Mouse (Mus musculus): Measurements from ENCODE around the gene Plbd1. TPM values are rescaled to one million over a fixed set of nuclear protein-coding genes. Genes with fewer than 3 reads are reported as not detected.

The Plbd1 gene
- polyA plus RNA-seq, 1 experiment from 2014 or later: 1.5 TPM

DNA sequence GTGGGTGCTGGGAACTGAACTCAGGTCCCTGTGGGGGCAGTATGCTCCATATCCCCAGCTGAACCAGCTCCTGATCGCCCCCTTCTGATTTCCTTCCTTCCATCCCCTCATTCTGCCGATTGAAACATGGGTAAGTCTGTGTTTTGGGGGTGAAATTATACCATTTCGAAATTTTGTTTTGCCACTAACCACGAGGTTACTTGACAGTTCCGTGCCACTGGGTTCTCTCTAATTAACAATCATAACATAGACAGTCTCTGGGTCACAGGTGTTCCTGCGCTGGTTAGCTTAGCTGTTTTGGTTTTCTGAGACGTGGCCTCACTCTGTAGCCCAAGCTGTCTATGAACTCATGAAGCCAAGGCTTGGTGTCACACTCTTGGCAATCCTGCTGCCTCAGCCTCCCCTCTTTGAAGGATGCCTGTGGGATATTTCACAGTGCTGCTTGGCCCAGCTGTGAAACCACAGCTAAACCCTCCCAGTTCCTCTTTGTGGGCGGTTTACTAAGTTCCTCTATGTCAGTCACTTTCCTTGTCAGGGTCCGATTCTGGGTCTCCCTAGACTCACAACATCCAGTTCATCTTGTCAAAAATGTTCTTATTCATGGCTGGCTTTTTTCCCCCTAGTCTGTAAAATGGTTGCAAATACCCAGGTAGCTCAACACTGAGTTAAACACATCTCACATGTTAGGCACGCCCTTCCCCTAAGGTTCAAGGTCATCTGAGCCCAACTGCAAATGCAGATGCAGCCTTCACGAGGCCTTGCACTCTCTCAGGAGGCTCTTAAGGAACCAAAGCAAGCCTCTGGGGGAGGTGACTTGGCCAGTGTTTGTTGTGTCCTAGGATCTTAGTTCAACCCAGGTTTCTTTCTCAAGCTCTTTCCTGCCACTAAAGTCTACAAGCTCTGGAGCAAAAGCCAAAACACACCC, 21.9 kb upstream of the Plbd1 start:
- Histone ChIP-seq H3K36me3 (ENCODE audit: control insufficient read depth, insufficient read depth, low read length) (no peaks in the 10 kb centered on the region), H3K9ac (ENCODE audit: low read length) (no peak overlapping the region), H3K4me1 (ENCODE audit: control insufficient read depth, insufficient read depth, low read length) (no peaks in the 10 kb centered on the region), H3K27me3 (ENCODE audit: control insufficient read depth, insufficient read depth, low read length) (no peaks in the 10 kb centered on the region), H3K9me3 (ENCODE audit: control insufficient read depth, low read length) (no peaks in the 10 kb centered on the region), H3K27ac (replicated peaks; ENCODE audit: low read depth, low read length) (no peak overlapping the region), H3K4me2 (ENCODE audit: low read depth, severe bottlenecking) (no peak overlapping the region), H3K4me3 (ENCODE audit: low read depth, low read length) (no peak overlapping the region)
- ATAC-seq (ENCODE audit: insufficient number of reproducible peaks, low FRiP score, low TSS enrichment, low read depth) (no peak), DNase-seq (ENCODE audit: low spot score) (no peak)
- 86% methylated on average over 11 of the region's 11 CpGs for WGBS

DNA sequence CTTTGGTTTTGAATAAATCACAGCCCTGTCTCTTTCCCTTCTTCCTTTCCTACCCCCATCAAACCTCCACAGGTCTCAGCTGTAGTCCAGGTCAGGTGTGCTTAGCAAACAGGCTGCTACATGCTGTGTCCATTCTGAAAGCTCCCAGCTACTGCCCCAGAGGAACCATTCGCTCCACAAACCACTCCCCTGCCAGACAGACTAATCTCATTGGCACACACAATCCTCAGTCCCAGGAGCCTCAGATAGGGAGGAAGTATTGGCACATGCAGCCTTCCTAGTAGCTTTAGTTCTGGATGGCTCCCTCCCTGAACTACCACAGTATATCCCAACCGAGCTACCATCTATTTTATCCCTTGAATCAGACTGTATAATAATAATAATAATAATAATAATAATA, 17.7 kb upstream of the Plbd1 start:
- H3K4me2 ChIP-seq (ENCODE audit: low read depth, severe bottlenecking): no peak overlapping the region
- no peak overlapping the region for H3K27ac ChIP-seq (replicated peaks; ENCODE audit: low read depth, low read length)
- WGBS: 41% methylated on average over 2 of the region's 2 CpGs
- DNase-seq (ENCODE audit: low spot score) (no peak), ATAC-seq (ENCODE audit: insufficient number of reproducible peaks, low FRiP score, low TSS enrichment, low read depth) (no peak)
- H3K36me3 ChIP-seq (ENCODE audit: control insufficient read depth, insufficient read depth, low read length): no peaks in the 10 kb centered on the region
- no peaks in the 10 kb centered on the region for H3K4me1 ChIP-seq (ENCODE audit: control insufficient read depth, insufficient read depth, low read length)
- no peak overlapping the region for H3K9ac ChIP-seq (ENCODE audit: low read length)
- H3K27me3 ChIP-seq (ENCODE audit: control insufficient read depth, insufficient read depth, low read length): no peaks in the 10 kb centered on the region
- H3K9me3 ChIP-seq (ENCODE audit: control insufficient read depth, low read length): no peaks in the 10 kb centered on the region
- H3K4me3 ChIP-seq (ENCODE audit: low read depth, low read length): no peak overlapping the region

DNA sequence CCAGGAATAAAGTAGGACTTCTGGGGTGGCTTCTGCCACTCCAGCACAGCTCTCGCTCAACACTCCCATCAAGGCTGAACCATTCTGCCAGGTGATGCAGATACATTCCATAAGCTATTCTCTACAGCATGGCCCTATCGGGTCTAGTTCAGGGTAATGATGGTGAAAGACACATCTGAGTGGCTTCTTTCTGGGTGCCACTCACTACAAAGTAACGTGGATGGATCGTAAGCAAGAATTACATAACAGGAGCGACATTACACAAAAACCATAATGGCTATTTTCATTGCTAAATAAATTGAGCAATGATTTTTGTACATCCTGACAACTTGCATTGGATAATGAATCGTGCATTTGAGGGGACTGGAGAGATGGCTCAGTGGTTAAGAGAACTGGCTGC, 13.2 kb upstream of the Plbd1 start:
- no peak for ATAC-seq (ENCODE audit: insufficient number of reproducible peaks, low FRiP score, low TSS enrichment, low read depth)
- Histone ChIP-seq H3K4me2 (ENCODE audit: low read depth, severe bottlenecking) (no peak overlapping the region), H3K36me3 (ENCODE audit: control insufficient read depth, insufficient read depth, low read length) (no peaks in the 10 kb centered on the region), H3K27ac (replicated peaks; ENCODE audit: low read depth, low read length) (no peak overlapping the region), H3K9me3 (ENCODE audit: control insufficient read depth, low read length) (no peaks in the 10 kb centered on the region), H3K4me1 (ENCODE audit: control insufficient read depth, insufficient read depth, low read length) (no peaks in the 10 kb centered on the region), H3K27me3 (ENCODE audit: control insufficient read depth, insufficient read depth, low read length) (no peaks in the 10 kb centered on the region), H3K4me3 (ENCODE audit: low read depth, low read length) (no peak overlapping the region), H3K9ac (ENCODE audit: low read length) (no peak overlapping the region)
- 92% methylated on average over 6 of the region's 6 CpGs for WGBS
- no peak for DNase-seq (ENCODE audit: low spot score)

DNA sequence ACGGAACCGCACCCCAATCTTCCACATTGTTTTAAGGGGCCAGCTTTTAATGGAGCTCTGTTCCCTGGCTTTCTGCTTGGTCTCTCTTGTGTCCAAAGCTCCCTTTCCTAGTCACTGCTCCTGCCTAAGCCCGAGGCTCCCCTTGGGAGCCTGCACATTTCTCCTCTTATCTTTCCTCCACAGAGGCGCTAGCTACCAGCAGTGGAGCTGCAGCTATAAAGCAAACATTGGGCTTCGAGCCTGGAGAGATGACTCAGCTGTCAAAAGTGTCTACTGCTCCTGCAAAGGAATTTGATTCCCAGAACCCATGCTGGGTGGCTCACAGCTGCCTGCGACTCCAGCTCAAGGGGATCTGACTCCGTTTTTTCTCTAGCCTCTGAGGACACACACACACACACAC, 10.7 kb upstream of the Plbd1 start:
- 83% methylated on average over 7 of the region's 7 CpGs for WGBS

DNA sequence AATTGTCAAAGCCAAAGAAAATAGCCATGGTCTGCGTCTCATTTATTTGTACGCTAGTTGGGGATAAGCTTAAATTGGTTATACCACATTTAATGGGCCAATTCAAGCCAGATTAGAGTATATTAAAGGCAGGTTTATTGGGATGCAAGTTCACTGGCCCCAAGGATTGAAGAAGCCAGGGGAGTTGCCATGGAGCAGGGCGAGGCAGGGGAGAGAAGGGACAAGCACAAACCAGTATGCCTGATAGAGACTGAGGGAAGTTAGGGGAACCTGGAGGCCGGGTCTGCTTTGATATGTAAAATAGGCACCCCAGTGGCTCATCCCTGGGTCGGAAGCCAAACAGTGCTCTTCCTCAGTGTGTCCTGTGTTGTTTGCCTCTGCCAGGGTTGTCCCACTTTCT, 7.5 kb upstream of the Plbd1 start:
- Histone ChIP-seq H3K4me3 (ENCODE audit: low read depth, low read length) (no peak overlapping the region), H3K4me1 (ENCODE audit: control insufficient read depth, insufficient read depth, low read length) (no peaks in the 10 kb centered on the region), H3K9me3 (ENCODE audit: control insufficient read depth, low read length) (no peaks in the 10 kb centered on the region), H3K36me3 (ENCODE audit: control insufficient read depth, insufficient read depth, low read length) (no peaks in the 10 kb centered on the region), H3K27me3 (ENCODE audit: control insufficient read depth, insufficient read depth, low read length) (no peaks in the 10 kb centered on the region), H3K4me2 (ENCODE audit: low read depth, severe bottlenecking) (no peak overlapping the region), H3K27ac (replicated peaks; ENCODE audit: low read depth, low read length) (no peak overlapping the region), H3K9ac (ENCODE audit: low read length) (no peak overlapping the region)
- DNase-seq (ENCODE audit: low spot score): no peak
- ATAC-seq (ENCODE audit: insufficient number of reproducible peaks, low FRiP score, low TSS enrichment, low read depth): no peak
- WGBS: 49% methylated on average over 5 of the region's 5 CpGs

More for the DNA sequence above, 10.7 kb upstream of the Plbd1 start:
- no peaks in the 10 kb centered on the region for H3K9me3 ChIP-seq (ENCODE audit: control insufficient read depth, low read length)
- H3K27me3 ChIP-seq (ENCODE audit: control insufficient read depth, insufficient read depth, low read length): no peaks in the 10 kb centered on the region
- no peak overlapping the region for H3K4me3 ChIP-seq (ENCODE audit: low read depth, low read length)
- ATAC-seq (ENCODE audit: insufficient number of reproducible peaks, low FRiP score, low TSS enrichment, low read depth): no peak
- no peaks in the 10 kb centered on the region for H3K4me1 ChIP-seq (ENCODE audit: control insufficient read depth, insufficient read depth, low read length)
- H3K27ac ChIP-seq (replicated peaks; ENCODE audit: low read depth, low read length): no peak overlapping the region
- DNase-seq (ENCODE audit: low spot score): no peak
- no peak overlapping the region for H3K4me2 ChIP-seq (ENCODE audit: low read depth, severe bottlenecking)
- H3K9ac ChIP-seq (ENCODE audit: low read length): no peak overlapping the region
- H3K36me3 ChIP-seq (ENCODE audit: control insufficient read depth, insufficient read depth, low read length): no peaks in the 10 kb centered on the region

DNA sequence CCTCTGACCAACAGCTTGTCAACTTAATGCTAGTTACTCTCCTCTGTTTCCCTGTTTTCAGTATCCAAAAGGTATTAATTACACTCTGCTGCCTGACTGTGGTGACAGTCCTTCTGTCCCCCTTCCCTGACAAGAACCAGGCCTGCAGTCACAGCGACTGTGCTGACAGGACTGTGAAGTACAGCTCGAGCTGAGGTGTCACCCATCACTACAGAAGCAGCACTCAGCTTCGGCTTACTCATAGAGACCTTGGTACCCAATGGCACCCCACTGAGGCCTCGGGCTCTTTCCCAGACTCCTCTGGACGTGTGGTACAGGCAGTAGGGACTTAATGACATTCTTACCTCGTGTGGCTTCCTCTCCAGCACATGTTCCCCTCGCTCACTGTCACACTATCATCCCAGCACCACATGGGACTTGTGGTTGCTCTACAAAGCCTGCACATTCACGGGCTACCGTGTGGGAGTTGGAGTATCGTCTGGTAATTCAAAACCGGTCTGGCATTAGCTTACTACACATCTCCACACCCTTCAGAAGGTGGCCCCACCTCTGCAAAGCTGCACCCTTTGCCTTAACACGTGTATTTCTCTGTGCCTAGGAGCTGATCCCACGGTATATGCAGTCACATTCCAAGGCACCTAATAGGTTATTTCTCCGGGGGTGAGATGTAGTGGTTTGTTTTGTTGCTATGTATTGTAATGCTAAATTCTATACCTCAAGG, 6.7 kb upstream of the Plbd1 start:
- no peaks in the 10 kb centered on the region for H3K36me3 ChIP-seq (ENCODE audit: control insufficient read depth, insufficient read depth, low read length)
- ATAC-seq (ENCODE audit: insufficient number of reproducible peaks, low FRiP score, low TSS enrichment, low read depth): no peak
- no peaks in the 10 kb centered on the region for H3K27me3 ChIP-seq (ENCODE audit: control insufficient read depth, insufficient read depth, low read length)
- DNase-seq (ENCODE audit: low spot score): no peak
- H3K4me1 ChIP-seq (ENCODE audit: control insufficient read depth, insufficient read depth, low read length): no peaks in the 10 kb centered on the region
- H3K4me3 ChIP-seq (ENCODE audit: low read depth, low read length): no peak overlapping the region
- no peak overlapping the region for H3K4me2 ChIP-seq (ENCODE audit: low read depth, severe bottlenecking)
- no peaks in the 10 kb centered on the region for H3K9me3 ChIP-seq (ENCODE audit: control insufficient read depth, low read length)
- no peak overlapping the region for H3K27ac ChIP-seq (replicated peaks; ENCODE audit: low read depth, low read length)
- 48% methylated on average over 14 of the region's 14 CpGs for WGBS
- no peak overlapping the region for H3K9ac ChIP-seq (ENCODE audit: low read length)

DNA sequence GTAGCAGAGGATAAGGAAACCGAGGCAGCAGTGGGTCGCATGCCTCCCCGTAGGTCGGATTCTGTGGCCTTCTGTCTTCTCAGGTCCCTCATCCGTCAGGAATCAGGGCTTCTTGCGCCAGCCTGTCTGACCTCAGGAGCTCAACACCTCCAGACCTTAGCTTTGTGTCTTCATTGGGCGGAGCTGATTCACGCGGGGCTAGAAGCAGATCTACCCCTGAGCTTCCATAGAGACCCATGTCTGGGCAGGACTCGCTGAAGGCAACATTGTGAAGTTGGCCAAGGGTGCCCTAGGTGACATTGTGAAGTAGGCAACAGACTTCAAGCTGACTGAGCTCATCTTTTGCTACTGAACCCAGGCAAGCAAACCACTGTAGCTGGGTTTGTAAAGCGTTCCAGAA, 335 bp upstream of the Plbd1 start:
- 16% methylated on average over 11 of the region's 11 CpGs for WGBS
- H3K4me1 ChIP-seq (ENCODE audit: control insufficient read depth, insufficient read depth, low read length): no peaks in the 10 kb centered on the region
- H3K9me3 ChIP-seq (ENCODE audit: control insufficient read depth, low read length): no peaks in the 10 kb centered on the region
- DNase-seq (ENCODE audit: low spot score) (no peak), ATAC-seq (ENCODE audit: insufficient number of reproducible peaks, low FRiP score, low TSS enrichment, low read depth) (no peak)
- H3K36me3 ChIP-seq (ENCODE audit: control insufficient read depth, insufficient read depth, low read length): no peaks in the 10 kb centered on the region
- peak overlapping the region; percentile 57; the same call in 1 of the 2 replicates for H3K9ac ChIP-seq (ENCODE audit: low read length)
- no peak overlapping the region for H3K27ac ChIP-seq (replicated peaks; ENCODE audit: low read depth, low read length)
- H3K27me3 ChIP-seq (ENCODE audit: control insufficient read depth, insufficient read depth, low read length): peaks cover 21% of the 10 kb centered on the region
- peak overlapping the region; percentile 77; the same call in 1 of the 2 replicates for H3K4me2 ChIP-seq (ENCODE audit: low read depth, severe bottlenecking)
- no peak overlapping the region for H3K4me3 ChIP-seq (ENCODE audit: low read depth, low read length)

DNA sequence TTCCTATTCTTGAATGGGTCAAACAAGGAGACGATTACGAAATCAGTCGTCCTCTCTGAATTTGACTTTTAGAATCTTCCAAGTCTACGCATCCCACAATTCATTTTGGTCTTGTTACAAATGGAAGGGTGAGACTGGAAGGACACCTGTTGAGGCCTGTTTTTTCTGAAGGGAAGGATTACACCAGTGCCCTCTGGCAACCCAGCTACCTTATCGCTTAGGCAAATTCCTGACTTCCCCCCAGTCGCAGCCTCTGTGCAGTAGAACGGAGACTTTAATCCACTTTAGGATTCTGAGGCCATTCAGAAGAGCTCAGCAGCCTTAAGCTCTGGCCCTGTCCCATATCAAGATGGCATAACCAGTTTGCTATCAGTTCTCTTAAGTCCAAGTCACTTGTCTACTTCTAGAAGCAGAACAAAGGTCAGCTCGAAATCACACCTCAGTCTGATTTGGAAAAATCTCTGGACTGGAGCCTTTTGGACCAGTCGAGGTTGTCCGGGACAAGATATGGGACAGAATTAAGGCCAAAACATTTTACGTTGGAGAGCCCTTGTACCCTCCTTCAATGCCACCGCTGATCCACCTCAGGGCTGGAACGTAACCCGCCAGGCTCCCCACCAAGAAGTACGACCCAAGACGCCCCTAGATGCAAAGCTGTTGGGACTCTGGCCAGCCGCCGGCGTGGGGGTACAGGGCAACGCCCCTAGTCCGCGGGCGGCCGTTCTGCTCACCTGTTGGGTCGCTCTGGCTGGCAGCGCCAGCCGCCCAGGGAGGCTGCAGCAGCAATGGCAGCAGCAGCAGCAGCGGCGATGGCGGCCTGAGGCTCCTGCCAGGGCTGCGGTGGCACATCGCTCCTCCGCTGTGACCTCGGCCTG, 660 bp downstream of the Plbd1 start:
- Histone ChIP-seq H3K9ac (ENCODE audit: low read length) (peak overlapping the region; percentile 57; the same call in 1 of the 2 replicates), H3K4me3 (ENCODE audit: low read depth, low read length) (peak overlapping the region; percentile 33), H3K4me1 (ENCODE audit: control insufficient read depth, insufficient read depth, low read length) (no peaks in the 10 kb centered on the region), H3K36me3 (ENCODE audit: control insufficient read depth, insufficient read depth, low read length) (no peaks in the 10 kb centered on the region), H3K9me3 (ENCODE audit: control insufficient read depth, low read length) (no peaks in the 10 kb centered on the region), H3K27me3 (ENCODE audit: control insufficient read depth, insufficient read depth, low read length) (peaks cover 21% of the 10 kb centered on the region), H3K27ac (replicated peaks; ENCODE audit: low read depth, low read length) (no peak overlapping the region), H3K4me2 (ENCODE audit: low read depth, severe bottlenecking) (peak overlapping the region; percentile 77)
- no peak for ATAC-seq (ENCODE audit: insufficient number of reproducible peaks, low FRiP score, low TSS enrichment, low read depth)
- WGBS: 18% methylated on average over 34 of the region's 34 CpGs
- DNase-seq (ENCODE audit: low spot score): no peak

Data from limb, embryonic 11.5 days (tissue).